Mouse (Mus musculus) CH12.LX (cell line): Measurements from ENCODE around the gene AU021092. TPM values are rescaled to one million over a fixed set of nuclear protein-coding genes. Genes with fewer than 3 reads are reported as not detected.

Source experiments
- DNase-seq: peaks from one replicate; pipeline ENCODE4 v3.0.0-alpha.2; 2013; ENCODE audit errors: extremely low read depth
- H3K27ac ChIP-seq: 2 replicates; pipeline ENCODE4 v1.5.1; 2012; ENCODE audit warnings: low read depth, mild to moderate bottlenecking, control low read depth, moderate library complexity; ENCODE audit not compliant: insufficient read depth
- H3K27me3 ChIP-seq: replicated peaks from 2 replicates; pipeline ENCODE3; 2012; ENCODE audit warnings: inconsistent platforms
- H3K36me3 ChIP-seq, 2 experiments: replicated peaks in 1 of 2; 2 replicates each; pipeline versions ENCODE3 to v1.6.1; 2012; ENCODE audit warnings: inconsistent platforms in 1 of 2, low read length in 1 of 2, mild to moderate bottlenecking in 1 of 2, mixed read lengths in 1 of 2, moderate library complexity in 1 of 2; ENCODE audit not compliant: control insufficient read depth in 1 of 2, insufficient read depth in 1 of 2
- H3K4me1 ChIP-seq, 2 experiments: 2 replicates each; pipeline ENCODE4 v1.6.1; 2012; ENCODE audit warnings: inconsistent platforms in 1 of 2, moderate library complexity in 1 of 2; ENCODE audit not compliant: insufficient read depth in 2 of 2, control insufficient read depth in 1 of 2
- H3K4me2 ChIP-seq: 2 replicates; pipeline ENCODE4 v1.6.1; 2012; ENCODE audit warnings: low read depth, mild to moderate bottlenecking, control low read depth; ENCODE audit not compliant: poor library complexity, insufficient read depth, severe bottlenecking
- H3K4me3 ChIP-seq, 3 experiments: fragments of 150-350 bp in 1 of 3; sonication (generic) in 1 of 3; replicated peaks in 1 of 3; 2 replicates each; pipeline versions ENCODE3 to v1.5.1; 2011 to 2012; ENCODE audit warnings: low read depth in 2 of 3, low read length in 2 of 3, mild to moderate bottlenecking in 2 of 3, moderate library complexity in 2 of 3, control low read depth in 1 of 3, improper control_type of control experiment in 1 of 3, inconsistent platforms in 1 of 3, mixed read lengths in 1 of 3; ENCODE audit not compliant: poor library complexity in 1 of 3
- H3K79me2 ChIP-seq: replicated peaks from 2 replicates; pipeline ENCODE4 v1.6.1; 2012; ENCODE audit warnings: mild to moderate bottlenecking, moderate library complexity; ENCODE audit not compliant: control insufficient read depth, poor library complexity, insufficient read depth, severe bottlenecking; ENCODE audit errors: extremely low read depth
- H3K9ac ChIP-seq: 2 replicates; pipeline ENCODE4 v1.6.1; 2012; ENCODE audit warnings: low read depth, mild to moderate bottlenecking, control low read depth, moderate library complexity; ENCODE audit not compliant: insufficient read depth
- H3K9me3 ChIP-seq: replicated peaks from 2 replicates; pipeline ENCODE3; 2012; ENCODE audit warnings: low read length, inconsistent platforms, mixed read lengths
- BHLHE40 ChIP-seq: IDR thresholded peaks from 2 replicates; pipeline ENCODE4 v1.6.1; 2011; ENCODE audit warnings: mild to moderate bottlenecking, low read depth, low read length, improper control_type of control experiment
- CHD1 ChIP-seq: IDR thresholded peaks from 2 replicates; pipeline ENCODE4 v1.6.1; 2012; ENCODE audit warnings: low read depth, low read length, improper control_type of control experiment, inconsistent platforms
- CHD2 ChIP-seq: IDR thresholded peaks from 2 replicates; pipeline ENCODE4 v1.6.1; 2011; ENCODE audit warnings: low read length, improper control_type of control experiment
- CTCF ChIP-seq, 2 experiments: IDR thresholded peaks in 1 of 2; conservative IDR thresholded peaks in 1 of 2; 2 replicates each; pipeline ENCODE4 v1.5.1; 2011 to 2012; ENCODE audit warnings: low read depth in 2 of 2, low read length in 2 of 2, improper control_type of control experiment in 1 of 2, inconsistent platforms in 1 of 2, mild to moderate bottlenecking in 1 of 2, moderate library complexity in 1 of 2
- E2F4 ChIP-seq: IDR thresholded peaks from 2 replicates; pipeline ENCODE4 v1.6.1; 2011; ENCODE audit warnings: low read depth, low read length, improper control_type of control experiment; ENCODE audit not compliant: insufficient replicate concordance
- HCFC1 ChIP-seq: IDR thresholded peaks from 2 replicates; pipeline ENCODE4 v1.6.1; 2012; ENCODE audit warnings: low read depth, mild to moderate bottlenecking, inconsistent platforms, low read length, improper control_type of control experiment
- JUN ChIP-seq: IDR thresholded peaks from 2 replicates; pipeline ENCODE4 v1.6.1; 2011; ENCODE audit warnings: low read depth, mild to moderate bottlenecking, low read length, improper control_type of control experiment, moderate library complexity; ENCODE audit not compliant: insufficient read depth
- JUND ChIP-seq: conservative IDR thresholded peaks from 2 replicates; pipeline ENCODE4 v1.6.1; 2011; ENCODE audit warnings: low read depth, low read length, improper control_type of control experiment
- KAT2A ChIP-seq: IDR thresholded peaks from 2 replicates; pipeline ENCODE4 v1.6.1; 2012; ENCODE audit warnings: low read length, improper control_type of control experiment, inconsistent platforms; ENCODE audit not compliant: insufficient replicate concordance
- MAFK ChIP-seq: IDR thresholded peaks from 2 replicates; pipeline ENCODE4 v1.6.1; 2011; ENCODE audit warnings: low read length, improper control_type of control experiment; ENCODE audit not compliant: insufficient replicate concordance
- MAX ChIP-seq: IDR thresholded peaks from 2 replicates; pipeline ENCODE4 v1.6.1; 2011; ENCODE audit warnings: low read length, improper control_type of control experiment
- MEF2A ChIP-seq: IDR thresholded peaks from 2 replicates; pipeline ENCODE4 v1.6.1; 2014; ENCODE audit warnings: low read depth, mild to moderate bottlenecking, inconsistent platforms, low read length, improper control_type of control experiment, borderline replicate concordance
- MXI1 ChIP-seq: IDR thresholded peaks from 2 replicates; pipeline ENCODE4 v1.6.1; 2011; ENCODE audit warnings: mild to moderate bottlenecking, low read depth, low read length, improper control_type of control experiment
- MYC ChIP-seq: IDR thresholded peaks from 2 replicates; pipeline ENCODE4 v1.6.1; 2011; ENCODE audit warnings: low read depth, mild to moderate bottlenecking, improper control_type of control experiment, low read length
- PAX5 ChIP-seq: IDR thresholded peaks from 2 replicates; pipeline ENCODE4 v1.6.1; 2012; ENCODE audit warnings: low read length, inconsistent platforms, mixed read lengths
- POLR2AphosphoS2 ChIP-seq: IDR thresholded peaks from 2 replicates; pipeline ENCODE4 v1.6.1; 2011; ENCODE audit warnings: low read depth, low read length, improper control_type of control experiment
- RCOR1 ChIP-seq: conservative IDR thresholded peaks from 2 replicates; pipeline ENCODE4 v1.6.1; 2012; ENCODE audit warnings: low read depth, mild to moderate bottlenecking, inconsistent platforms, low read length, improper control_type of control experiment
- SMC3 ChIP-seq: IDR thresholded peaks from 2 replicates; pipeline ENCODE4 v1.6.1; 2011; ENCODE audit warnings: low read depth, low read length, improper control_type of control experiment
- TBP ChIP-seq: conservative IDR thresholded peaks from 2 replicates; pipeline ENCODE4 v1.6.1; 2011; ENCODE audit warnings: low read depth, low read length, improper control_type of control experiment
- TCF12 ChIP-seq: IDR thresholded peaks from 2 replicates; pipeline ENCODE4 v1.6.1; 2014; ENCODE audit warnings: low read depth, mild to moderate bottlenecking, inconsistent platforms, low read length, improper control_type of control experiment
- UBTF ChIP-seq: IDR thresholded peaks from 2 replicates; pipeline ENCODE4 v1.6.1; 2012; ENCODE audit warnings: low read depth, mild to moderate bottlenecking, inconsistent platforms, low read length, improper control_type of control experiment, moderate library complexity
- USF1 ChIP-seq: IDR thresholded peaks from 2 replicates; pipeline ENCODE4 v1.6.1; 2014; ENCODE audit warnings: low read depth, mild to moderate bottlenecking, inconsistent platforms, low read length, improper control_type of control experiment
- USF2 ChIP-seq: conservative IDR thresholded peaks from 2 replicates; pipeline ENCODE4 v1.6.1; 2011; ENCODE audit warnings: low read depth, low read length, improper control_type of control experiment
- ZC3H11A ChIP-seq: IDR thresholded peaks from 2 replicates; pipeline ENCODE4 v1.6.1; 2012; ENCODE audit warnings: low read depth, mild to moderate bottlenecking, inconsistent platforms, low read length, improper control_type of control experiment
- ZKSCAN1 ChIP-seq: IDR thresholded peaks from 2 replicates; pipeline ENCODE4 v1.6.1; 2012; ENCODE audit warnings: low read depth, inconsistent platforms, low read length, improper control_type of control experiment, borderline replicate concordance
- ZMIZ1 ChIP-seq: IDR thresholded peaks from 2 replicates; pipeline ENCODE4 v1.6.1; 2012; ENCODE audit warnings: low read depth, mild to moderate bottlenecking, inconsistent platforms, low read length, improper control_type of control experiment
- ZNF384 ChIP-seq: IDR thresholded peaks from 2 replicates; pipeline ENCODE4 v1.6.1; 2012; ENCODE audit warnings: low read depth, low read length, improper control_type of control experiment, inconsistent platforms
- dilution Hi-C: fragments of 300-500 bp; cut with MboI; formaldehyde crosslinking; loops from 2 replicates; pipeline ENCODE4 v1.14.3; 2020; ENCODE audit warnings: low sequenced_read_pairs; ENCODE audit not compliant: extremely low pct_unique_long_range_greater_than_20kb, extremely low pct_ligation_motif_present
- in situ Hi-C: fragments of 300-500 bp; cut with MboI; formaldehyde crosslinking; loops from 3 replicates; pipeline ENCODE4 v1.14.3; 2019; ENCODE audit warnings: low sequenced_read_pairs, low pct_ligation_motif_present, low pct_unique_long_range_greater_than_20kb, mixed read lengths
- polyA plus RNA-seq: library from polyadenylated mRNA; unstranded; fragments of >175 nt; gene quantifications from 2 replicates; pipeline ENCODE4 v1.2.1, GENCODE M21; 2012; ENCODE audit warnings: low read depth; ENCODE audit not compliant: insufficient read length
- total RNA-seq, 2 experiments: library from RNA; depleted of rRNA; stranded (reverse); fragments of 300-350 nt in 1 of 2; fragments of >200 nt in 1 of 2; gene quantifications; 2 replicates each; pipeline ENCODE4 v1.2.3; 2012 to 2014

AU021092 gene
- total and polyA plus RNA-seq, 3 experiments, result not detected

DNA sequence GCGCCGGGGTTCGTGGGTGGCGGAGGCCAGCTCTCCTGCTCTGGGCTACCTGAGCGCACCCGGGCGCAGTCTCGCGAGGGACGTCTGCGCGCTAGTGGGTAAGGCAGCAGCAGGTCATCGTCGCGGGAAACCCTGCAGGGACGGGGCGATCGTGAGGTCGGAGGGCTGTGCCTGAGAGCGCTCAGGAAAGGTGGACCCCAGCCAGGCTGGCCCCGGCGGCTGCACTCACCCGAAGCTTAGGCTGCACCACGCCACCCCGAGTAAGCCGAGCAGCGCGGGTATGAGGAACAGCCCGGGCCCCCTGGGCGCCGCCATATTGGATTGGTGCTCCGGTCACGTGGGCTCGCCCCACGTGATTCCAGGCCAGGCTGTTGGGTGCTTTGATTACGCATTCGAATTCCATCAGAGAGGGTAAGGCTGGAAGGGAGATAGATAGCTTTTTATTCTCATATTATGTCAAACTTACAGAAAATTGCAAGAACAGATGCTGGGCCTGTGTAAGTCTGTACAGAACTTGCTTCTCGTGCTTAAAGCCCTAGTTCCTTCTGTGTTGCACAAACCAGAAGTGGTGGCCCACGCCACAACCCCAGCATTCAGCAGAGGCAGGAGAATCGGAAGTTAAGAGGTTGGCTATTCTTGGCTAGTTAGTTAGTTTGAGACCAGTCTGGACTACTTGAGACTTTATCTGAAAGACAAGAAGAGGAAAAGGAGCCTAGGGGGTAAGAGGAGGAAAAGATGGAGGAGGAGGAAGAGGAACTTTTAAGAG lies 18.2 kb downstream of the AU021092 start, which contains the start of gene Nagpa (continued):
- TF ChIP-seq E2F4 (no peak), PAX5 (no peak), JUN (no peak), HCFC1 (peak; percentile 92), ZMIZ1 (peak; percentile 68; the same call in 1 of the 2 replicates), CHD1 (no peak), ZKSCAN1 (no peak), BHLHE40 (peak; percentile 95), RCOR1 (peak; percentile 73; the same call in 1 of the 2 replicates)

DNA sequence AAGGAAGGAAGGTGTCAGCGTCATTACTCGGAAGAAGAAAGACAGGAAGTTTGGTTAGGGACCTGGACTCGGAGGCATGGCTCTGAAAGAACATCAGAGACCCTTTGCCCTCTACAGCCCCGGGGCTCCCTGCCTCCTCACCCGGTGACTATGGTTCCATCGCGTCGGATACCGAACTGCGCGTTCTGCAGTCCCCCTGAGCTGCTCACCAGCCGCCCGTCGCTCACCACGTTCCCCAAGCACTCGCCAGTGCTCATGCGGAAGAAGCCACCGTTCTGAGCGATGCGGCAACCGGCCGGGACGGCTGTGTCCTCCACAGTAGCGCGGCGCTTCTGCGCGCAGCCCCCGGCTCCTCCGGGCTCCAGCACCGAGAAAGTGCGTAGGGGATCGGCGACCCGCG lies 18.9 kb downstream of the AU021092 start:
- Histone ChIP-seq H3K4me3 (peak overlapping the region; percentile 75 to 91 (median 83)), H3K79me2 (no peaks in the 10 kb centered on the region; the same call in 1 of the 2 replicates), H3K4me2 (peak overlapping the region; percentile 59), H3K36me3 (peaks cover 35 to 64% of the 10 kb centered on the region in 2 experiments), H3K9me3 (no peaks in the 10 kb centered on the region), H3K27ac (peak overlapping the region; percentile 12), H3K27me3 (no peaks in the 10 kb centered on the region), H3K4me1 (peaks cover 6 to 38% of the 10 kb centered on the region in 2 experiments), H3K9ac (peak overlapping the region; percentile 62)
- in situ Hi-C loops, result no loop called here
- DNase-seq, result peak; percentile 14
- no peak for TF ChIP-seq SMC3
- TF ChIP-seq TBP, result no peak
- TF ChIP-seq USF2, result no peak
- no peak for TF ChIP-seq POLR2AphosphoS2
- no peak for TF ChIP-seq MAX
- dilution Hi-C loops, result no loop called here

DNA sequence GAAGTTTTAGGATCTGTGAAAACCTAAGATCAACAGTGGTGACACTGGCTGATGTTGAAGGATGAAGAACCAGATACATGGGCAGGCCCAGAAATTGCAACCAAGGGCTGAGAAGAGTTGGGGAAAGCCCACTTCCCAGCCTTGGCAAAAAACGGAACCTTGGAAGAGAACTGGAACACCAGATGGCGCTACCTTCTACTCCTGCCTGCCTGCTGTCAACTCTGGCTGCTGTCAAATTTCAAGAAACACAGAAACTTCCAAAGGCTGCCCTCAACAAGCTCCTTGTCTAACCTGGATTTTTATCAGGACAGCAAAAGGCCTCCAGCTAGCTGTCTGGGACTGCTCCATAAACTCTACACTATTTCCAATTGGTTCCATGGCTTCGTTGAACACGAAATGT lies 19.4 kb downstream of the AU021092 start:
- no peaks in the 10 kb centered on the region for H3K9me3 ChIP-seq
- in situ Hi-C loops, result no loop called here
- peak; percentile 72 for DNase-seq
- dilution Hi-C loops, result no loop called here
- H3K27me3 ChIP-seq, result no peaks in the 10 kb centered on the region
- peak overlapping the region; percentile 62 for H3K9ac ChIP-seq
- no peak overlapping the region; the same call in 1 of the 2 replicates for H3K27ac ChIP-seq
- peak overlapping the region; percentile 75 to 91 (median 83) for H3K4me3 ChIP-seq
- H3K4me1 ChIP-seq, result peaks cover 6 to 38% of the 10 kb centered on the region in 2 experiments
- H3K36me3 ChIP-seq, result peaks cover 38 to 69% of the 10 kb centered on the region in 2 experiments
- H3K79me2 ChIP-seq, result no peaks in the 10 kb centered on the region; the same call in 1 of the 2 replicates
- peak overlapping the region; percentile 59 for H3K4me2 ChIP-seq
- TF ChIP-seq MXI1, result peak; percentile 73
- TF ChIP-seq UBTF, result no peak
- TF ChIP-seq JUND, result peak; percentile 23; the same call in 1 of the 2 replicates
- TF ChIP-seq MAFK, result 0 out of 2 replicates have a peak, but pooled peaks have one; percentile 22
- TF ChIP-seq PAX5, result no peak
- TF ChIP-seq USF1, result no peak
- no peak; the same call in 1 of the 2 replicates for TF ChIP-seq ZC3H11A
- TF ChIP-seq RCOR1, result no peak
- peak; percentile 40 to 87; a peak in 3 of 4 replicates for TF ChIP-seq CTCF (conservative IDR thresholded peaks at IDR 0.05 in 1 of 2, IDR thresholded peaks at IDR 0.05 in 1 of 2; ENCODE audit: low read depth in 2 of 2, low read length in 2 of 2)
- peak; percentile 49; the same call in 1 of the 2 replicates for TF ChIP-seq MYC
- TF ChIP-seq TCF12, result no peak
- no peak for TF ChIP-seq ZNF384
- TF ChIP-seq CHD2, result no peak
- TF ChIP-seq MAX, result peak; percentile 24; the same call in 1 of the 2 replicates
- TF ChIP-seq HCFC1, result peak; percentile 22; the same call in 1 of the 2 replicates
- no peak for TF ChIP-seq MEF2A
- TF ChIP-seq ZMIZ1, result no peak
- TF ChIP-seq POLR2AphosphoS2, result no peak
- TF ChIP-seq KAT2A, result no peak
- TF ChIP-seq CHD1, result 0 out of 2 replicates have a peak, but pooled peaks have one; percentile 32
